12 mouse cellular contexts compared by ENCODE assay signal in genomic region chr16:87307109-87307735, GRCm38 (mm10). TPM values are rescaled to one million over a fixed set of nuclear protein-coding genes. Genes with fewer than 3 reads are reported as not detected.
DNase-seq lines count a peak whose midpoint lies in the region; ATAC-seq and TF ChIP-seq lines count a peak whose summit lies in the region.
"Had no signal": no experiment of that assay in that cellular context is flagged by ENCODE, and none has a peak within 500 bp of the region (broad histone marks: within the 10 kb centered on the region; RNA-seq: fewer than 3 reads in every experiment).

No protein-coding gene starts in this region.

- H3K4me1 ChIP-seq in embryonic facial prominence, embryonic 14.5 days (ENCODE audit: control insufficient read depth, insufficient read depth, low read length), result no peaks in the 10 kb centered on the region
- H3K4me1 ChIP-seq in embryonic facial prominence, embryonic 10.5 days, result no peaks in the 10 kb centered on the region
- peaks cover 33% of the 10 kb centered on the region for H3K4me1 ChIP-seq in heart, embryonic 13.5 days
- no peaks in the 10 kb centered on the region for H3K4me1 ChIP-seq in lung, postnatal 0 days (ENCODE audit: insufficient read depth, low read depth, low read length)
- H3K4me1 ChIP-seq: liver, embryonic 15.5 days; neural tube, embryonic 12.5 days had no signal

- H3K9me3 ChIP-seq in embryonic facial prominence, embryonic 14.5 days (ENCODE audit: control insufficient read depth, low read length), result no peaks in the 10 kb centered on the region
- no peaks in the 10 kb centered on the region for H3K9me3 ChIP-seq in embryonic facial prominence, embryonic 10.5 days
- no peaks in the 10 kb centered on the region for H3K9me3 ChIP-seq in heart, embryonic 13.5 days
- no peaks in the 10 kb centered on the region for H3K9me3 ChIP-seq in lung, postnatal 0 days (ENCODE audit: low read length)
- H3K9me3 ChIP-seq: liver, embryonic 15.5 days; neural tube, embryonic 12.5 days had no signal

- TF ChIP-seq EP300 in lung, postnatal 0 days (IDR thresholded peaks at IDR 0.05), result peak; percentile 91

- H3K36me3 ChIP-seq in embryonic facial prominence, embryonic 14.5 days (ENCODE audit: control insufficient read depth, insufficient read depth, low read length), result no peaks in the 10 kb centered on the region
- H3K36me3 ChIP-seq in embryonic facial prominence, embryonic 10.5 days (replicated peaks), result no peaks in the 10 kb centered on the region
- H3K36me3 ChIP-seq in heart, embryonic 13.5 days, result no peaks in the 10 kb centered on the region
- H3K36me3 ChIP-seq in lung, postnatal 0 days (ENCODE audit: insufficient read depth, low read length), result no peaks in the 10 kb centered on the region
- H3K36me3 ChIP-seq: liver, embryonic 15.5 days; neural tube, embryonic 12.5 days had no signal

- no peak overlapping the region for H3K9ac ChIP-seq in embryonic facial prominence, embryonic 14.5 days (ENCODE audit: low read depth, low read length)
- H3K9ac ChIP-seq in heart, embryonic 13.5 days, result peak overlapping the region; percentile 66; the same call in 1 of the 2 replicates
- H3K9ac ChIP-seq in lung, postnatal 0 days (replicated peaks; ENCODE audit: low read depth), result no peak overlapping the region
- H3K9ac ChIP-seq: liver, embryonic 15.5 days; neural tube, embryonic 12.5 days had no signal

- DNase-seq in embryonic facial prominence, embryonic 14.5 days (ENCODE audit: low spot score), result peak; percentile 42
- no peak for DNase-seq in embryonic facial prominence, embryonic 10.5 days (ENCODE audit: low spot score)
- DNase-seq in Muller cell, postnatal 12 days (ENCODE audit: inconsistent ontology term), result peak; percentile 57
- DNase-seq in lung, postnatal 0 days (ENCODE audit: low spot score), result peak; percentile 94
- DNase-seq in embryo, embryonic 11 days, result no peak
- no peak for DNase-seq in cerebellum, postnatal 4 days (ENCODE audit: low spot score in 2 of 2)
- DNase-seq: kidney, postnatal 14 days; thymus, postnatal 36 days had no signal

- H3K27ac ChIP-seq in embryonic facial prominence, embryonic 14.5 days (replicated peaks; ENCODE audit: low read depth, low read length), result no peak overlapping the region
- no peak overlapping the region for H3K27ac ChIP-seq in embryonic facial prominence, embryonic 10.5 days (replicated peaks)
- peak overlapping the region; percentile 93 for H3K27ac ChIP-seq in heart, embryonic 13.5 days (replicated peaks)
- peak overlapping the region; percentile 73 for H3K27ac ChIP-seq in lung, postnatal 0 days (ENCODE audit: low read length)
- H3K27ac ChIP-seq: liver, embryonic 15.5 days; neural tube, embryonic 12.5 days had no signal

- H3K4me2 ChIP-seq in embryonic facial prominence, embryonic 14.5 days (ENCODE audit: low read depth, low read length), result no peak overlapping the region
- peak overlapping the region; percentile 52 for H3K4me2 ChIP-seq in heart, embryonic 13.5 days
- no peak overlapping the region for H3K4me2 ChIP-seq in lung, postnatal 0 days (replicated peaks; ENCODE audit: low read depth, low read length)
- H3K4me2 ChIP-seq: liver, embryonic 15.5 days; neural tube, embryonic 12.5 days had no signal

- no peak overlapping the region for H3K4me3 ChIP-seq in embryonic facial prominence, embryonic 14.5 days (ENCODE audit: low read depth, low read length)
- H3K4me3 ChIP-seq in embryonic facial prominence, embryonic 10.5 days, result no peak overlapping the region
- H3K4me3 ChIP-seq in heart, embryonic 13.5 days, result peak overlapping the region; percentile 16
- no peak overlapping the region for H3K4me3 ChIP-seq in lung, postnatal 0 days (ENCODE audit: low read depth, low read length)
- H3K4me3 ChIP-seq: liver, embryonic 15.5 days; neural tube, embryonic 12.5 days had no signal

- ATAC-seq in embryonic facial prominence, embryonic 14.5 days (ENCODE audit: low read depth), result no peak
- ATAC-seq in heart, embryonic 13.5 days (ENCODE audit: extremely low read depth, insufficient number of reproducible peaks, low FRiP score, low TSS enrichment), result peak; percentile 62; the same call in 1 of the 2 replicates
- ATAC-seq in lung, postnatal 0 days, result peak; percentile 92
- no peak for ATAC-seq in erythroblast, adult 5-6 weeks (replicated peaks; ENCODE audit: low FRiP score, poor library complexity, severe bottlenecking)

- 64% methylated on average over 10 of the region's 10 CpGs for WGBS in embryonic facial prominence, embryonic 14.5 days
- 86% methylated on average over 10 of the region's 10 CpGs for WGBS in embryonic facial prominence, embryonic 10.5 days
- WGBS in heart, embryonic 13.5 days, result 14% methylated on average over 10 of the region's 10 CpGs
- WGBS in lung, postnatal 0 days, result 15% methylated on average over 10 of the region's 10 CpGs

- no peak for TF ChIP-seq CTCF in lung, postnatal 0 days (IDR thresholded peaks at IDR 0.05)

- H3K27me3 ChIP-seq in embryonic facial prominence, embryonic 14.5 days (replicated peaks; ENCODE audit: control insufficient read depth, insufficient read depth, low read length), result no peaks in the 10 kb centered on the region
- H3K27me3 ChIP-seq in embryonic facial prominence, embryonic 10.5 days (replicated peaks; ENCODE audit: low read depth, poor library complexity, severe bottlenecking), result no peaks in the 10 kb centered on the region
- H3K27me3 ChIP-seq in heart, embryonic 13.5 days (replicated peaks), result no peaks in the 10 kb centered on the region
- no peaks in the 10 kb centered on the region for H3K27me3 ChIP-seq in lung, postnatal 0 days (replicated peaks; ENCODE audit: insufficient read depth, low read length)
- H3K27me3 ChIP-seq: liver, embryonic 15.5 days; neural tube, embryonic 12.5 days had no signal

RNA-seq across cellular contexts. Expression of gene N6amt1, which starts 46.8 kb away (rescaled TPM):
- 15.8 and 21.4 TPM in 2 replicates for polyA plus RNA-seq in embryonic facial prominence, embryonic 14.5 days (2014; fragmentation: Nextera tagmentation; extraction: Ambion mirVana)
- 23.3 and 24.0 TPM in 2 replicates for polyA plus RNA-seq in embryonic facial prominence, embryonic 10.5 days (2016; fragmentation: Nextera tagmentation; extraction: Ambion mirVana)
- polyA plus RNA-seq in heart, embryonic 13.5 days (2015; fragmentation: Nextera tagmentation; extraction: Ambion mirVana), result 26.9 and 27.5 TPM in 2 replicates
- polyA plus RNA-seq in lung, postnatal 0 days (2015; fragmentation: Nextera tagmentation; extraction: Ambion mirVana), result 20.0 and 23.4 TPM in 2 replicates
- total RNA-seq in erythroblast, adult 5-6 weeks (2015; ENCODE audit: low replicate concordance), result 3.3 and 6.9 TPM in 2 replicates
- total RNA-seq in erythroblast, adult 5-6 weeks (2017; ENCODE audit: low replicate concordance), result 0.43 and 3.6 TPM in 2 replicates

Comparison
In these comparisons a context has a peak if more than half of its experiments do, and no peak if none do; other contexts are left out.
1. DNase-seq: peak in embryonic facial prominence, embryonic 14.5 days (single experiment), Muller cell, postnatal 12 days (single experiment) and lung, postnatal 0 days (single experiment); none in embryonic facial prominence, embryonic 10.5 days (single experiment), embryo, embryonic 11 days (single experiment) and cerebellum, postnatal 4 days (0 of 2).
2. ATAC-seq: peak in heart, embryonic 13.5 days (single experiment) and lung, postnatal 0 days (single experiment); none in embryonic facial prominence, embryonic 14.5 days (single experiment) and erythroblast, adult 5-6 weeks (single experiment).
3. H3K27ac ChIP-seq: peak in heart, embryonic 13.5 days (single experiment) and lung, postnatal 0 days (single experiment); none in embryonic facial prominence, embryonic 14.5 days (single experiment) and embryonic facial prominence, embryonic 10.5 days (single experiment).